Mouse (Mus musculus) spleen, adult 2 months (tissue): Measurements from ENCODE around the gene Fam168b.

ENCODE experiments used
- CTCF ChIP-seq: fragments of 200-500 bp; IDR thresholded peaks from 2 replicates; pipeline ENCODE4 v1.5.1; 2011; ENCODE audit warnings: mild to moderate bottlenecking, inconsistent platforms; ENCODE audit not compliant: insufficient read depth, insufficient read length, insufficient replicate concordance; ENCODE audit errors: extremely low read depth
- POLR2A ChIP-seq: fragments of 200-500 bp; IDR thresholded peaks from 2 replicates; pipeline ENCODE4 v1.6.1; 2011; ENCODE audit warnings: low read depth, low read length, inconsistent platforms

GRCm38 (mm10) chr1:34873551-34873950 is 30.7 kb upstream of the Fam168b start:
- no peak for TF ChIP-seq CTCF
- no peak for TF ChIP-seq POLR2A
